Mouse (Mus musculus): ENCODE data around the gene Slc6a11.

- TF ChIP-seq CTCF (conservative IDR thresholded peaks at IDR 0.05; ENCODE audit: insufficient read depth, insufficient read length, low read depth, low read length) (no peak), POLR2A (IDR thresholded peaks at IDR 0.05; ENCODE audit: low read depth, low read length) (no peak)
Measured at GRCm38 (mm10) chr6:114188869-114189268, 57.8 kb downstream of the Slc6a11 start.
